Mouse (Mus musculus) brain, adult 2 months (tissue): ENCODE measurements around the gene Ntsr1.

ENCODE experiments used
- DNase-seq: peaks from one replicate; pipeline ENCODE4 v3.0.0; 2011; ENCODE audit warnings: low read depth, low spot score

The Ntsr1 gene

GRCm38 (mm10) chr2:180499741-180500140 lies at the start of gene Ntsr1:
Gene Ntsr1, plus strand, starts transcription at chr2:180499976.
- peak; percentile 66 for DNase-seq

GRCm38 (mm10) chr2:180450529-180450928 lies 49.2 kb upstream of the Ntsr1 start:
- DNase-seq = no peak

GRCm38 (mm10) chr2:180455723-180456698 lies 43.8 kb upstream of the Ntsr1 start, which contains the start of gene Slco4a1:
Gene Slco4a1, plus strand, starts transcription at chr2:180456245.
- DNase-seq = peak; percentile 88

GRCm38 (mm10) chr2:180456705-180457104 lies 43.1 kb upstream of the Ntsr1 start:
- DNase-seq = no peak

- no peak for DNase-seq
Observed at GRCm38 (mm10) chr2:180457680-180458079, 42.1 kb upstream of the Ntsr1 start.

- DNase-seq = no peak
Observed at GRCm38 (mm10) chr2:180459437-180459836, 40.3 kb upstream of the Ntsr1 start.

DNA sequence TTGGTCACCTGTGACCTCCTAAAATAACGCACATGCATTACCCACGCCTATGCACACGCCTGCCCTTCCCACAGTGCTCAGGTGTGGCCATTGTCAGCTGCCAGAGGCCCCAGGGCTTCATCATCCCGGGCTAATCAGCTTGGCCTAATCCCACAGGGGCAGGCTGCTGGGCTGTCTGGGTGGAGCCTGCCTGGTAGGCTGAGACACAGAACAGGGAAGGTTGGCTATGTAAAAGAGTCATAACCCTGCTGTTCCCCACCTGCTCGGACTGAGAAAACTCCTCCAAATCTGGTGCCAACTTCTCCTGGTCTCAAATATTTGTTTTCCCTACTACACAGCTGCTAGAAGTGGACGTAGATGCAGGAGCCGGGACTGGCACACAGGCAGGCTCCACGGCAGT lies 39.0 kb upstream of the Ntsr1 start:
- no peak for DNase-seq

DNA sequence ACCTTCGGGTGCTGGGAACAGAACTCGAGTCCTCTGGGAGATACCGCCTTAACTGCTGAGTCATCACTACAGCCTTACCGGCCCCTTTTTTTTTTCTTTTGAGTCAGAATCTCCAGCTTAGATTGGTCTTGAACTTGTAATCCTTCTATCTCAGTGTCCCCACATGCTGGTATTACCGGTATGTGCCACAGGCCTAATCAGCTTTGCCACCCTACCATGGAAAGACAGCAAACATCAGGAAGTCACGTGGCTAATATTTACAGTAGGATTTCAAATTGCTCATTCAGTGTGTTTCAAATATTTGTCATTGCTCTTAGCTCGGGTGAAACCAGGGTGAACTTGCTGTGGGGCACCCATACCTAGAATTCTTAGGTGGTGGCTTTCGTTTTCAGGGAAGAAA lies 37.2 kb upstream of the Ntsr1 start:
- no peak for DNase-seq

DNA sequence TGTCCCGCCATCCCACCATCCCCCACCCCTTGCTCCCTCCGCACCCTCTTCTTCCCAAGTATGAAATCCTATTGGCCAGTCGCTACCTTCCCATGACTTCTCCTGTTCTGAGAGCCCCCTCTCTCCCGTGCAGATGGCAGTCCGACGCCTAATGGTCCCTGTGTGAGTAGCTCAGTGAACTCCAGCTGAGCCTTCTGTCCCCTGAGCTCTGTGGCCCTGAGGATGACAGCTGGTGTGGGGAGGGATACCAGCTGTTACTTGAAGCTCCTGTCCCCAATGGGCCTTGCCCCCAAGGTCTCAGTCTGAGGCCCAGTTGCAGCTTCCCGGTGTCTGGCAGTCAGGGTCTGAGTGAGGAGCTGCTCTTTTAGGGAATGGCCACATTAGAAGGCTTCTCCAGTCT lies 33.3 kb upstream of the Ntsr1 start:
- DNase-seq = no peak

DNA sequence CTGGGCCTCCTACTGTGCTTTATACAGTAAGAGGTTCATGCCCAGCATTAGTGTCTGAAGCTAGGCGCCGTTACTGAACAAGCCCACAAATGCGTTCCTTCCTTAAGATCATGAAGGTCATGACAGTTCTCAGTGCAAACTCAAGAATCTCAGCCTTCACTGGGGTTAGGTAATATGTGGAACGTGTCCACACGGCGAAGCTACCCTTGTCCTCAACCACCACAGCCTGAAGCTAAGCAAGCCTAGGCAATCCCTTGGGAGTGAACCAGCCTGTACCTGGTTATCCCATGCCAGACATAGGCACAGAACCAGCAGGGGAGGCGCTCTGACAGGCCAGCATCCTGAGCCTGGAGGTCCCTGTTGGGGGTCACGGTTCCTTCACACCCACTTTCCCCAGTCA lies 30.9 kb upstream of the Ntsr1 start:
- no peak for DNase-seq

DNA sequence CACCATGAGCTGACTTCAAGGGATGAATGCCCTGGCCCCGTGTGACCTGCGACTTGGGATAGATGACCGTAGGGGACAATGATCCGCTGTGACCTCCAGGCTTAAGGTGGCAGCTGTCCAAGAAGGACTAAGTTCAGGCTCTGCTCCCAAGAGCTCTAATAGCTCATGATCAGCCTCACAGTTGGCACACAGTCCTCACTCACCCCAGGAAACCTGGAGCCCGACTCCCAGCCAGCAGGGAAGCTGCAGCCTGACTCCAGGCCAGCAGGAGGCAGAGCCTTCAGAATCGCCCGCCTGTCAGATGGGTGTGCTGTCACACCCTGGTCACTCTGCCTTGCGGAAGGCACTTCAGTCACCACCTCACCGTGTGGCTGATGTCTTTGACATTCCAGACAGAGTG lies 30.0 kb upstream of the Ntsr1 start:
- DNase-seq = no peak

DNA sequence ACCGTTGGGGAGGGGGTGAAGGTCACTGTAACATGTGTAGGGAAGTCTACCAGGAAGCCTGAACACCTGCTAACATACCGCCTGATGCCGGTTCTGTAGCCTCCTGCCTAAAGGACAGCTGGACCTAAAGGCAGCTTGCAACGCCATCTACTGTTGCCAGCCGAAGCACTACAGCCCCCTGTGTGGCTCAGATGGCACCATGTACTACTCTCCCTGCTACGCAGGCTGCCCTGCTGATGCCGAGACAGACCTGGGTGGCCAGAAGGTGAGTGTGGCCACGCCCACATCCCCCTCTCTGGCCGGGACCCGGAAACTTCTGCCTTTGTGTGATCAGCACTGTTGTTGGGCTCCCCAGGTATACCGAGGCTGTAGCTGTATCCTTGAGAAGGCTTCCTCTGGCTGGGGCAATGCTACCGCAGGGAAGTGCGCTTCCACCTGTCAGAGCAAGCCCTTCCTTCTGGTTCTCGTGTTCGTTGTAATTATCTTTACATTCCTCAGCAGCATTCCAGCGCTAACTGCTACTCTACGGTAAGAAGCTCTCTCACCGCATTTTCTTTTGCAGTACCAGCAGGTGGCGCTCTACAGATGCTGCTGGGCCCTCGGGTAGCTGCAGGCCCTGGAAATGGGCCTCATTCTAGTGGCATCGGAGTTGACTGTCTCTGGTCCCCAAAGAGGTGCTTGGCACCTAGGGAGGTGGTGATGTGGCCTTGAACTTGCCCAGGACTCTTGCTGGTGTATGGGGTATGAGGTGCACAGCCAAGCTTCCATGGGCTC lies 27.3 kb upstream of the Ntsr1 start:
- peak; percentile 59 for DNase-seq

- peak; percentile 88 for DNase-seq
Observed at GRCm38 (mm10) chr2:180473080-180473440, 26.7 kb upstream of the Ntsr1 start.

GRCm38 (mm10) chr2:180474864-180475263 lies 24.9 kb upstream of the Ntsr1 start:
- no peak for DNase-seq

DNA sequence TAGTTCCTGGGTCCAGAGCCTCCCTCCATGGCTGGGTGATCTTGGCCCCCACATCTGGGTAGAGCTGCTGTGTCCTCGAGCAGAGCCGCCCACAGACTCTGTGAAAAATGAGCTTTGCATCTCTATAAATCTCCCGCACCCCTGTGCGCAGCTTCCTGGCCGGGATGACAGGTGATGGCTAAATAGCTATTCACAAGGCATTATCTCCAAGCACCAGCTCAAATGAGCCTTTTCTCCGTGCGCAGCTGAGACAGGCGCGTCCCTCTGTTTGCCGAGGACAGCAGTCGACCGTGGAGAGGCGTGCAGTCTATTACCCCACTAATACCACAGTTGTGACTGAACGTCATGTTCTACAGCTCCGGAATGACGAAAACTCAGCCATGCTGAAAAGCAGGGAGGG lies 17.5 kb upstream of the Ntsr1 start:
- peak; percentile 51 for DNase-seq

- no peak for DNase-seq
Observed at GRCm38 (mm10) chr2:180484882-180485281, 14.9 kb upstream of the Ntsr1 start.

GRCm38 (mm10) chr2:180485306-180485705 lies 14.5 kb upstream of the Ntsr1 start:
- DNase-seq = no peak

GRCm38 (mm10) chr2:180488210-180488751 lies 11.5 kb upstream of the Ntsr1 start:
- DNase-seq = peak; percentile 73

DNA sequence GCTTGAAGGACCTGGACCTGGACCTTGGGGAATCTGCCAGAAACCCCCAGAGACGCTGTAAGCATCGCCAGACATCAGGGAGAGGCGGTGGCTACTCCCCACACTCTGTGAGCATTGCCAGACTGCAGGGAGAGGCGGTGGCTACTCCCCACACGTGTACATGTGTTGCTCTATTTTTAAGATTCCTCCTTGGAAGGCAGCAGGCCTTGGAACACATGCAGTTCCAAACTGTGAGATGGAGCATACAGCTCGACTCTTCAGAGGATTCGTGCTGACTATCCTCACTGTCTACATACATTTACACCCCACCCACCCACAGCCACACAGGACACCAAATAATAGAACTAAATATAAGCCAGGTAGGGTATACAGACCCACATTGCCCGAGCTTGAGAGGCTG lies 3.9 kb upstream of the Ntsr1 start:
- DNase-seq = peak; percentile 85

DNA sequence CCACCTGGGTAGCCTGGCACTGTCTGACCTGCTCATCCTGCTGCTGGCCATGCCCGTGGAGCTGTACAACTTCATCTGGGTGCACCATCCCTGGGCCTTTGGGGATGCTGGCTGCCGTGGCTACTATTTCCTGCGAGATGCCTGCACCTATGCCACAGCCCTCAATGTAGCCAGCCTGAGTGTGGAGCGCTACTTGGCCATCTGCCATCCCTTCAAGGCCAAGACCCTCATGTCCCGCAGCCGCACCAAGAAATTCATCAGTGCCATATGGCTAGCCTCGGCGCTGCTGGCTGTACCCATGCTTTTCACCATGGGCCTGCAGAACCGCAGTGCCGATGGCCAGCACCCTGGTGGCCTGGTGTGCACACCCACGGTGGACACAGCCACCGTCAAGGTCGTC lies 950 bp downstream of the Ntsr1 start:
- DNase-seq = no peak

- DNase-seq = peak; percentile 58
Observed at GRCm38 (mm10) chr2:180501217-180501967, 1.6 kb downstream of the Ntsr1 start.

DNA sequence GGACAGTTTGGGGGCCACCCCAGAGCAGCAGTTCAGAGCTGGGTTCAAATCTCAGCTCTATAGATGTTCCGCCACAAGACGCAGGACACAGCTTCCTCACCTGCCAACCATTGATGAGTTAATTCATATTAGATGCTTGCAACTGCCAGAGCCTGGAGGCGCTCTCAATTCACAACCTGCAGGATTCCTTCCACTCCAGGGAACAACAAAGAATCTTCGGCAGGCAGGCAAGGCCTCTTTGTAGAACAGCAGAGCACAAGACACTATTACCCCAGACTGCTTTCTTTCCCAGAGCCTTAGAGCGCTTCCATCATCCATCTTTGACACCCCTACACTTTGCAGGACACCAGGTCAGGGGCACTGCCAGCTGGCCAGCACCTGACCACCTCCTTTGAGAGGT lies 6.5 kb downstream of the Ntsr1 start:
- no peak for DNase-seq
